Mouse (Mus musculus) lung, adult 2 months (tissue): ENCODE measurements around the gene Mtfr2.
A peak's percentile ranks its signal among the peaks of the same experiment; 100 is the strongest.

Source experiments
- CTCF ChIP-seq: fragments of 200-500 bp; IDR thresholded peaks from 2 replicates; pipeline ENCODE4 v1.5.1; 2011; ENCODE audit warnings: mild to moderate bottlenecking, low read length, control low read depth; ENCODE audit not compliant: insufficient read depth
- POLR2A ChIP-seq: fragments of 200-500 bp; IDR thresholded peaks from 2 replicates; pipeline ENCODE4 v1.6.1; 2011; ENCODE audit warnings: low read depth, mild to moderate bottlenecking, control low read depth, low read length, borderline replicate concordance; ENCODE audit errors: extremely low read depth

GRCm38 (mm10) chr10:20347285-20348214 lies at the start of gene Mtfr2:
- no peak for TF ChIP-seq CTCF
- TF ChIP-seq POLR2A: peak; percentile 39; the same call in 1 of the 2 replicates
